Mouse (Mus musculus): ENCODE results near the gene Yipf3. TPM values are rescaled to one million over a fixed set of nuclear protein-coding genes. Genes with fewer than 3 reads are reported as not detected.

Yipf3 gene
- polyA plus RNA-seq, 1 experiment from 2014 or later, result 83.1 TPM

GRCm38 (mm10) chr17:46296601-46297000, 48.7 kb downstream of the Yipf3 start:
- peak overlapping the region; percentile 70 for H3K4me3 ChIP-seq
- H3K9ac ChIP-seq, result no peak overlapping the region
- H3K9me3 ChIP-seq, result no peaks in the 10 kb centered on the region
- H3K27ac ChIP-seq (replicated peaks), result no peak overlapping the region; the same call in 1 of the 2 replicates
- 49% methylated on average over 6 of the region's 6 CpGs for WGBS
- H3K4me1 ChIP-seq (replicated peaks), result peaks cover 19% of the 10 kb centered on the region
- peaks cover 71% of the 10 kb centered on the region for H3K27me3 ChIP-seq
- ATAC-seq (ENCODE audit: low read depth), result no peak
- H3K36me3 ChIP-seq, result no peaks in the 10 kb centered on the region
- H3K4me2 ChIP-seq, result peak overlapping the region; percentile 97

- Histone ChIP-seq H3K4me1 (replicated peaks) (peaks cover 19% of the 10 kb centered on the region), H3K36me3 (peaks cover 4% of the 10 kb centered on the region; the same call in 1 of the 2 replicates), H3K4me3 (peak overlapping the region; percentile 70), H3K27ac (replicated peaks) (peak overlapping the region; percentile 81), H3K4me2 (peak overlapping the region; percentile 97), H3K27me3 (peaks cover 71% of the 10 kb centered on the region), H3K9ac (peak overlapping the region; percentile 83), H3K9me3 (no peaks in the 10 kb centered on the region)
- no peak; the same call in none of the 2 replicates for ATAC-seq (ENCODE audit: low read depth)
- whole genome bisulfite sequencing, result 11% methylated on average over 6 of the region's 6 CpGs
Measured at GRCm38 (mm10) chr17:46297028-46297363, 49.1 kb downstream of the Yipf3 start.

GRCm38 (mm10) chr17:46297364-46298219, 49.7 kb downstream of the Yipf3 start, which contains the start of gene Dlk2:
Dlk2 (plus strand) TSS chr17:46297421.
- H3K9me3 ChIP-seq, result no peaks in the 10 kb centered on the region
- under 1% methylated on average over 71 of the region's 86 CpGs for WGBS

GRCm38 (mm10) chr17:46298220-46298913, 50.5 kb downstream of the Yipf3 start:
- peak overlapping the region; percentile 81 for H3K27ac ChIP-seq (replicated peaks)
- H3K27me3 ChIP-seq, result peaks cover 59% of the 10 kb centered on the region
- H3K4me1 ChIP-seq (replicated peaks), result peaks cover 19% of the 10 kb centered on the region
- ATAC-seq (ENCODE audit: low read depth), result peak; percentile 84
- under 1% methylated on average over 47 of the region's 48 CpGs for WGBS
- peaks cover 18% of the 10 kb centered on the region for H3K36me3 ChIP-seq
- H3K4me2 ChIP-seq, result peak overlapping the region; percentile 97
- no peaks in the 10 kb centered on the region for H3K9me3 ChIP-seq
- H3K9ac ChIP-seq, result peak overlapping the region; percentile 83
- peak overlapping the region; percentile 70 for H3K4me3 ChIP-seq

More at GRCm38 (mm10) chr17:46297364-46298219, 49.7 kb downstream of the Yipf3 start, which contains the start of gene Dlk2:
- ATAC-seq (ENCODE audit: low read depth), result peak; percentile 67
- peak within 1 kb of the TSS; percentile 81 for H3K27ac ChIP-seq (replicated peaks)
- H3K4me3 ChIP-seq, result peak within 1 kb of the TSS; percentile 70
- peaks cover 10% of the 10 kb centered on the region for H3K36me3 ChIP-seq
- peak within 1 kb of the TSS; percentile 83 for H3K9ac ChIP-seq
- H3K4me1 ChIP-seq (replicated peaks), result peaks cover 19% of the 10 kb centered on the region
- peak within 1 kb of the TSS; percentile 97 for H3K4me2 ChIP-seq
- peaks cover 65% of the 10 kb centered on the region for H3K27me3 ChIP-seq

GRCm38 (mm10) chr17:46301892-46302291, 54.0 kb downstream of the Yipf3 start:
- no peak overlapping the region for H3K4me3 ChIP-seq
- H3K9ac ChIP-seq, result no peak overlapping the region
- 80% methylated on average over 12 of the region's 12 CpGs for WGBS
- no peak overlapping the region for H3K27ac ChIP-seq (replicated peaks)
- ATAC-seq (ENCODE audit: low read depth), result no peak
- H3K27me3 ChIP-seq, result peaks cover 29% of the 10 kb centered on the region
- H3K9me3 ChIP-seq, result no peaks in the 10 kb centered on the region
- peaks cover 36% of the 10 kb centered on the region for H3K36me3 ChIP-seq
- H3K4me2 ChIP-seq, result no peak overlapping the region
- peaks cover 19% of the 10 kb centered on the region for H3K4me1 ChIP-seq (replicated peaks)

MicroRNAs encoded within 50 kb of the gene (microRNA counts, 519-probe panel; counts per million panel counts)
- microRNA mmu-miR-693-3p, result not detected
- not detected for microRNA mmu-miR-693-5p

Small RNA genes within 50 kb of the gene (microRNA-seq; reads per million reads assigned to microRNA genes)
- gene Mir693, result 0.44 reads per million

Other genes starting within 250 kb of the Yipf3 start
- 2.6 and 3.0 TPM in 2 replicates for gene Vegfa, start 215.7 kb upstream of the Yipf3 start, polyA plus RNA-seq (2015; fragmentation: Nextera tagmentation; extraction: Ambion mirVana)
- gene Mrps18a, start 137.1 kb upstream of the Yipf3 start, polyA plus RNA-seq (2015; fragmentation: Nextera tagmentation; extraction: Ambion mirVana), result 144 and 154 TPM in 2 replicates
- gene Rsph9, start 103.9 kb upstream of the Yipf3 start, polyA plus RNA-seq (2015; fragmentation: Nextera tagmentation; extraction: Ambion mirVana), result 17.3 and 19.9 TPM in 2 replicates
- gene Mad2l1bp, start 94.5 kb upstream of the Yipf3 start, polyA plus RNA-seq (2015; fragmentation: Nextera tagmentation; extraction: Ambion mirVana), result 24.1 and 30.8 TPM in 2 replicates
- 35.9 and 38.2 TPM in 2 replicates for gene Gtpbp2, start 87.0 kb upstream of the Yipf3 start, polyA plus RNA-seq (2015; fragmentation: Nextera tagmentation; extraction: Ambion mirVana)
- 8.0 and 8.4 TPM in 2 replicates for gene Polh, start 45.4 kb upstream of the Yipf3 start, polyA plus RNA-seq (2015; fragmentation: Nextera tagmentation; extraction: Ambion mirVana)
- 34.3 and 35.2 TPM in 2 replicates for gene Xpo5, start 45.3 kb upstream of the Yipf3 start, polyA plus RNA-seq (2015; fragmentation: Nextera tagmentation; extraction: Ambion mirVana)
- gene Polr1c, start within 50 bp of the Yipf3 start, polyA plus RNA-seq (2015; fragmentation: Nextera tagmentation; extraction: Ambion mirVana), result 84.3 and 93.8 TPM in 2 replicates
- gene Lrrc73, start 5.5 kb downstream of the Yipf3 start, polyA plus RNA-seq (2015; fragmentation: Nextera tagmentation; extraction: Ambion mirVana), result 5.2 and 5.8 TPM in 2 replicates
- gene Tjap1, start 34.9 kb downstream of the Yipf3 start, polyA plus RNA-seq (2015; fragmentation: Nextera tagmentation; extraction: Ambion mirVana), result 35.7 and 36.7 TPM in 2 replicates
- 9.0 and 9.6 TPM in 2 replicates for gene Dlk2, start 49.3 kb downstream of the Yipf3 start, polyA plus RNA-seq (2015; fragmentation: Nextera tagmentation; extraction: Ambion mirVana)
- 8.1 and 9.2 TPM in 2 replicates for gene Abcc10, start 80.3 kb downstream of the Yipf3 start, polyA plus RNA-seq (2015; fragmentation: Nextera tagmentation; extraction: Ambion mirVana)
- gene Zfp318, start 135.7 kb downstream of the Yipf3 start, polyA plus RNA-seq (2015; fragmentation: Nextera tagmentation; extraction: Ambion mirVana), result 20.1 and 20.2 TPM in 2 replicates
- gene Crip3, start 180.8 kb downstream of the Yipf3 start, polyA plus RNA-seq (2015; fragmentation: Nextera tagmentation; extraction: Ambion mirVana), result 0.96 and 1.5 TPM in 2 replicates
- not detected in 2 replicates for gene Slc22a7, start 190.4 kb downstream of the Yipf3 start, polyA plus RNA-seq (2015; fragmentation: Nextera tagmentation; extraction: Ambion mirVana)
- 6.0 and 6.9 TPM in 2 replicates for gene Ttbk1, start 239.6 kb downstream of the Yipf3 start, polyA plus RNA-seq (2015; fragmentation: Nextera tagmentation; extraction: Ambion mirVana)
- 19.0 and 19.2 TPM in 2 replicates for gene Dnph1, start 248.6 kb downstream of the Yipf3 start, polyA plus RNA-seq (2015; fragmentation: Nextera tagmentation; extraction: Ambion mirVana)

All from neural tube, embryonic 13.5 days (tissue).